Comparison of ENCODE assay signal across 8 mouse cellular contexts in genomic region chr12:116619868-116620267, GRCm38 (mm10).
DNase-seq lines count a peak whose midpoint lies in the region; ATAC-seq and TF ChIP-seq lines count a peak whose summit lies in the region.

No protein-coding gene starts in this region.

- H3K9ac ChIP-seq in CH12.LX (ENCODE audit: insufficient read depth, low read depth), result no peak overlapping the region
- H3K9ac ChIP-seq in embryonic facial prominence, embryonic 11.5 days (replicated peaks; ENCODE audit: low read length), result no peak overlapping the region
- no peak overlapping the region for H3K9ac ChIP-seq in heart, embryonic 15.5 days
- H3K9ac ChIP-seq in lung, embryonic 14.5 days, result no peak overlapping the region

- peak; percentile 54; the same call in 1 of the 2 replicates for ATAC-seq in embryonic facial prominence, embryonic 11.5 days (replicated peaks; ENCODE audit: insufficient number of reproducible peaks, low FRiP score, low TSS enrichment, low read depth)
- ATAC-seq in heart, embryonic 15.5 days (replicated peaks; ENCODE audit: insufficient number of reproducible peaks, insufficient read depth, low FRiP score, low read depth), result no peak
- peak; percentile 47 for ATAC-seq in lung, embryonic 14.5 days (ENCODE audit: insufficient read depth)
- peak; percentile 48; the same call in 1 of the 2 replicates for ATAC-seq in neutrophil, adult 5-6 weeks (ENCODE audit: extremely low read depth, insufficient number of reproducible peaks, low FRiP score, poor library complexity, severe bottlenecking)

- H3K27ac ChIP-seq in CH12.LX (ENCODE audit: insufficient read depth, low read depth), result no peak overlapping the region
- H3K27ac ChIP-seq in embryonic facial prominence, embryonic 11.5 days (replicated peaks; ENCODE audit: low read depth, low read length), result no peak overlapping the region
- H3K27ac ChIP-seq in heart, embryonic 15.5 days, result no peak overlapping the region
- no peak overlapping the region for H3K27ac ChIP-seq in lung, embryonic 14.5 days (ENCODE audit: low read depth)

- 41% methylated on average over 5 of the region's 5 CpGs for WGBS in embryonic facial prominence, embryonic 11.5 days
- 44% methylated on average over 5 of the region's 5 CpGs for WGBS in heart, embryonic 15.5 days
- WGBS in lung, embryonic 14.5 days, result 38% methylated on average over 5 of the region's 5 CpGs

- TF ChIP-seq EP300 in CH12.LX (IDR thresholded peaks at IDR 0.05; ENCODE audit: low read length), result no peak

- H3K4me1 ChIP-seq in CH12.LX (ENCODE audit: control insufficient read depth in 1 of 2, insufficient read depth in 2 of 2), result peaks cover 0 to 9% of the 10 kb centered on the region in 2 experiments; a peak in 2 of 4 replicates
- H3K4me1 ChIP-seq in embryonic facial prominence, embryonic 11.5 days (ENCODE audit: control insufficient read depth, insufficient read depth, low read length), result no peaks in the 10 kb centered on the region
- no peaks in the 10 kb centered on the region for H3K4me1 ChIP-seq in heart, embryonic 15.5 days (replicated peaks)
- no peaks in the 10 kb centered on the region for H3K4me1 ChIP-seq in lung, embryonic 14.5 days (ENCODE audit: insufficient read depth)

- in situ Hi-C loops in CH12.LX (cut with MboI; ENCODE audit: low pct_ligation_motif_present, low pct_unique_long_range_greater_than_20kb, low sequenced_read_pairs), result no loop called here

- no peak; the same call in none of the 2 replicates for TF ChIP-seq RAD21 in CH12.LX (IDR thresholded peaks at IDR 0.05; ENCODE audit: low read depth, low read length)

- TF ChIP-seq CTCF in CH12.LX (conservative IDR thresholded peaks at IDR 0.05 in 1 of 2, IDR thresholded peaks at IDR 0.05 in 1 of 2; ENCODE audit: low read depth in 2 of 2, low read length in 2 of 2), result peak; percentile 50 to 96
- TF ChIP-seq CTCF in lung, embryonic 14.5 days (IDR thresholded peaks at IDR 0.05; ENCODE audit: low read depth), result peak; percentile 81

- H3K27me3 ChIP-seq in CH12.LX (replicated peaks), result peaks cover 10% of the 10 kb centered on the region
- no peaks in the 10 kb centered on the region for H3K27me3 ChIP-seq in embryonic facial prominence, embryonic 11.5 days (ENCODE audit: control insufficient read depth, insufficient read depth, low read length)
- peaks cover 12% of the 10 kb centered on the region; the same call in 1 of the 2 replicates for H3K27me3 ChIP-seq in heart, embryonic 15.5 days
- no peaks in the 10 kb centered on the region for H3K27me3 ChIP-seq in lung, embryonic 14.5 days (ENCODE audit: insufficient read depth, low read length)

- H3K79me2 ChIP-seq in CH12.LX (replicated peaks; ENCODE audit: control insufficient read depth, extremely low read depth, insufficient read depth, poor library complexity, severe bottlenecking), result no peaks in the 10 kb centered on the region

- TF ChIP-seq POLR2A in CH12.LX (IDR thresholded peaks at IDR 0.05; ENCODE audit: low read depth, low read length), result no peak

- H3K36me3 ChIP-seq in CH12.LX (replicated peaks in 1 of 2; ENCODE audit: control insufficient read depth in 1 of 2, insufficient read depth in 1 of 2, low read length in 1 of 2), result no peaks in the 10 kb centered on the region
- H3K36me3 ChIP-seq in embryonic facial prominence, embryonic 11.5 days (replicated peaks; ENCODE audit: control insufficient read depth, insufficient read depth, low read depth, low read length), result no peaks in the 10 kb centered on the region
- no peaks in the 10 kb centered on the region for H3K36me3 ChIP-seq in heart, embryonic 15.5 days
- H3K36me3 ChIP-seq in lung, embryonic 14.5 days (ENCODE audit: insufficient read depth), result no peaks in the 10 kb centered on the region

- dilution Hi-C loops in CH12.LX (cut with MboI; ENCODE audit: extremely low pct_ligation_motif_present, extremely low pct_unique_long_range_greater_than_20kb, low sequenced_read_pairs), result no loop called here

- peak overlapping the region; percentile 25; the same call in 1 of the 2 replicates for H3K4me2 ChIP-seq in CH12.LX (ENCODE audit: insufficient read depth, low read depth, poor library complexity, severe bottlenecking)
- H3K4me2 ChIP-seq in embryonic facial prominence, embryonic 11.5 days (ENCODE audit: low read depth, low read length), result no peak overlapping the region
- H3K4me2 ChIP-seq in heart, embryonic 15.5 days, result peak overlapping the region; percentile 19; the same call in 1 of the 2 replicates
- H3K4me2 ChIP-seq in lung, embryonic 14.5 days, result no peak overlapping the region

- no peaks in the 10 kb centered on the region for H3K9me3 ChIP-seq in CH12.LX (replicated peaks; ENCODE audit: low read length)
- H3K9me3 ChIP-seq in embryonic facial prominence, embryonic 11.5 days (replicated peaks; ENCODE audit: control insufficient read depth, low read length), result no peaks in the 10 kb centered on the region
- no peaks in the 10 kb centered on the region for H3K9me3 ChIP-seq in heart, embryonic 15.5 days (replicated peaks)
- H3K9me3 ChIP-seq in lung, embryonic 14.5 days (ENCODE audit: low read depth, low read length), result no peaks in the 10 kb centered on the region

- H3K4me3 ChIP-seq in CH12.LX (replicated peaks in 1 of 3; ENCODE audit: low read depth in 2 of 3, low read length in 2 of 3, poor library complexity in 1 of 3), result no peak overlapping the region
- no peak overlapping the region for H3K4me3 ChIP-seq in embryonic facial prominence, embryonic 11.5 days (ENCODE audit: low read depth, low read length)
- no peak overlapping the region for H3K4me3 ChIP-seq in heart, embryonic 15.5 days
- no peak overlapping the region for H3K4me3 ChIP-seq in lung, embryonic 14.5 days (ENCODE audit: low read depth, low read length)

- DNase-seq in CH12.LX (ENCODE audit: extremely low read depth), result peak; percentile 79
- peak; percentile 82 for DNase-seq in adrenal gland, postnatal 14 days
- peak; percentile 85 for DNase-seq in embryonic facial prominence, embryonic 11.5 days (ENCODE audit: low spot score)
- DNase-seq in kidney, postnatal 10 days, result peak; percentile 87
- peak; percentile 87 for DNase-seq in lung, embryonic 14.5 days
- DNase-seq in thymus, postnatal 36 days, result peak; percentile 35 to 54

TF ChIP-seq in CH12.LX, 34 proteins besides CTCF, POLR2A, EP300 and RAD21:
- peak; percentile 94 for TF ChIP-seq SMC3 (IDR thresholded peaks at IDR 0.05; ENCODE audit: low read depth, low read length)
- no peak for TF ChIP-seq ZNF384 (IDR thresholded peaks at IDR 0.05; ENCODE audit: low read depth, low read length)
- TF ChIP-seq POLR2AphosphoS2 (IDR thresholded peaks at IDR 0.05; ENCODE audit: low read depth, low read length), result no peak
- no peak for TF ChIP-seq CHD1 (IDR thresholded peaks at IDR 0.05; ENCODE audit: low read depth, low read length)
- TF ChIP-seq MAX (IDR thresholded peaks at IDR 0.05; ENCODE audit: low read length), result peak; percentile 85
- TF ChIP-seq ELF1 (IDR thresholded peaks at IDR 0.05; ENCODE audit: low read depth, low read length), result peak; percentile 38; the same call in 1 of the 2 replicates
- peak; percentile 92 for TF ChIP-seq MYC (IDR thresholded peaks at IDR 0.05; ENCODE audit: low read depth, low read length)
- TF ChIP-seq RCOR1 (conservative IDR thresholded peaks at IDR 0.05; ENCODE audit: low read depth, low read length), result no peak
- no peak for TF ChIP-seq ETS1 (conservative IDR thresholded peaks at IDR 0.05; ENCODE audit: low read depth, low read length)
- no peak for TF ChIP-seq ZKSCAN1 (IDR thresholded peaks at IDR 0.05; ENCODE audit: borderline replicate concordance, low read depth, low read length)
- TF ChIP-seq NELFE (IDR thresholded peaks at IDR 0.05; ENCODE audit: low read depth, low read length), result peak; percentile 21; the same call in 1 of the 2 replicates
- peak; percentile 60 for TF ChIP-seq MXI1 (IDR thresholded peaks at IDR 0.05; ENCODE audit: low read depth, low read length)
- TF ChIP-seq ZC3H11A (IDR thresholded peaks at IDR 0.05; ENCODE audit: low read depth, low read length), result peak; percentile 62
- peak; percentile 66 for TF ChIP-seq IRF4 (IDR thresholded peaks at IDR 0.05; ENCODE audit: low read depth, low read length)
- 0 out of 2 replicates have a peak, but pooled peaks have one; percentile 7 for TF ChIP-seq BHLHE40 (IDR thresholded peaks at IDR 0.05; ENCODE audit: low read depth, low read length)

Comparison
In these comparisons a context has a peak if more than half of its experiments do, and no peak if none do; other contexts are left out.
1. H3K4me2 ChIP-seq: peak in CH12.LX (single experiment) and heart, embryonic 15.5 days (single experiment); none in embryonic facial prominence, embryonic 11.5 days (single experiment) and lung, embryonic 14.5 days (single experiment).
2. Peak in every context shown above with its lines, with median percentiles within 50 percentile points of each other: DNase-seq.